Mouse (Mus musculus) G1E (cell line): ENCODE data around the gene Stpg2.
"Not testable (repeated sequence)": the region's sequence is repeated elsewhere in the genome, so short reads cannot be mapped to it uniquely, and the experiment has no call there.

ENCODE experiments used
- CTCF ChIP-seq: IDR thresholded peaks from 2 replicates; pipeline ENCODE4 v1.5.1; 2012; ENCODE audit warnings: low read depth, low read length, inconsistent platforms, mixed read lengths
- GATA1 ChIP-seq: IDR thresholded peaks from 2 replicates; pipeline ENCODE4 v1.6.1; 2012; ENCODE audit warnings: borderline replicate concordance, low read length, inconsistent platforms, mixed read lengths
- POLR2AphosphoS5 ChIP-seq: IDR thresholded peaks from 2 replicates; pipeline ENCODE4 v1.6.1; 2012; ENCODE audit warnings: low read depth, low read length, inconsistent platforms; ENCODE audit not compliant: insufficient replicate concordance
- TAL1 ChIP-seq: conservative IDR thresholded peaks from 2 replicates; pipeline ENCODE4 v1.6.1; 2012; ENCODE audit warnings: low read depth, low read length, inconsistent platforms, mixed read lengths

- TF ChIP-seq CTCF, GATA1, POLR2AphosphoS5: not testable (repeated sequence)
- peak; percentile 73; the same call in 1 of the 2 replicates for TF ChIP-seq TAL1
Observed at GRCm38 (mm10) chr3:139707396-139707795, 501.9 kb downstream of the Stpg2 start.
